Mouse (Mus musculus) cerebellum, adult 11-12 months (tissue): Measurements from ENCODE around the gene Cyp2d11.
"Not testable (repeated sequence)": the region's sequence is repeated elsewhere in the genome, so short reads cannot be mapped to it uniquely, and the experiment has no call there.

Experiments
- DNase-seq: peaks from one replicate; pipeline ENCODE4 v3.0.0; 2022

Gene Cyp2d11

GRCm38 (mm10) chr15:82393922-82394321 is at the start of gene Cyp2d11:
TSS of gene Cyp2d11 (minus strand) at chr15:82394022.
- not testable (repeated sequence) for DNase-seq

GRCm38 (mm10) chr15:82437975-82438617 is 44.3 kb upstream of the Cyp2d11 start:
- no peak for DNase-seq

GRCm38 (mm10) chr15:82435606-82436005 is 41.8 kb upstream of the Cyp2d11 start:
- DNase-seq: no peak

GRCm38 (mm10) chr15:82435011-82435410 is 41.2 kb upstream of the Cyp2d11 start:
- DNase-seq: no peak

DNA sequence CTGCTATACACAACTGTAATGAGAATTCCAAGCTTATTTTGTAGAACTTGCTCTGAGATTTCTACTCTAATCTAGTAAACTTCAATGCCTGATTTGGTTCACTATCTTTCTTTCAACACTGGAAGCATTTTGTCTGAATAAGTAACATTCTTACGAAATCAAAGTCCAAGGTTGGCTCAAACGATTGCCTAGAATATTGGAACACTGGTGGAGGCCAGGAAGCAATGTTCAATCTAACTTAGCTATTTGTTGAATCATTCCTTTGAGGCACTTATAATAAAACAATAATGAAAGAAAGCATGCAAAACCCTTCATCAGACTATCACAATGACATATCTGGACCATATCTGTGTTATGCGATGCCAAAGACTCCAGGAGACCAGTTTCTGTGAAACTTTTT is 40.7 kb upstream of the Cyp2d11 start:
- no peak for DNase-seq

DNA sequence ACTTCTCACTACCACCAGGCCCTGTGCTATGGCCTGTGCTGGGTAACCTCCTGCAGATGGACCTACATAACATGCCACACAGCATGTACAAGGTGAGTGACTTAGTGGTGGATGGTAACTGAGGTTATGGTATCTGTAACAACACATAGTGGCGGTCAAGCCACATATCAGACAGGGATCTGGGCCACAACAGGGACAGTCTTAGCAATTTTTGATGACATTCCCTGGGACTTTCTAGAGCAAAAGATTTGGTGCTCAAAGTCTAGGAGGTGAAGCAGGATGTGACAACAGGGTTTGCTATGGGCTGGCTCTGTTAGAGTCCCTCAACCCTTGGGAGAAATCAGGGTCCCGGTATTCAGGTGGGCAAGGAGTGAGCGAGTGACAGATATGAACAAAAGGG is 39.8 kb upstream of the Cyp2d11 start:
- no peak for DNase-seq

- no peak for DNase-seq
These were observed 39.3 kb upstream of the Cyp2d11 start, which contains the start of gene Cyp2d9 for GRCm38 (mm10) chr15:82433137-82433536. TSS of gene Cyp2d9 (plus strand) at chr15:82433437.

DNA sequence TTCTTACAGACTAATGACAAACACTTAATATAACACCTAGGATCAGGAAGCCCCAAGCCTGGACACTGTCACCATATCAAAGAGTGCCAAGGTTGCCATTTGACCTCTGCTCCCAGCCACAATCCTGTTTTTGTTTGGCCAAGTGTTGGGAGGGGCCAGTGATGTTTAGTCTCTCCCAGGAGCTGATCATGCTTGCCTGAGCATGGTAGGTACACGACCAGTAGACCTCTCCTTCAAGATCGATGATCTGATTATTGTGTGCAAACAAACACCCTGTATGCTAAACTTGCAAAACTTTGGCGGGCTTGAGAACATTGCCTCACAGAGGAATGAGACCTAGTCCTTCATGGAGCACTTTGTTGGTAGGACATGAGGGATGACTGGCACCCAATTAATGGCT is 29.6 kb upstream of the Cyp2d11 start:
- no peak for DNase-seq

GRCm38 (mm10) chr15:82422935-82423334 is 29.1 kb upstream of the Cyp2d11 start:
- no peak for DNase-seq

DNA sequence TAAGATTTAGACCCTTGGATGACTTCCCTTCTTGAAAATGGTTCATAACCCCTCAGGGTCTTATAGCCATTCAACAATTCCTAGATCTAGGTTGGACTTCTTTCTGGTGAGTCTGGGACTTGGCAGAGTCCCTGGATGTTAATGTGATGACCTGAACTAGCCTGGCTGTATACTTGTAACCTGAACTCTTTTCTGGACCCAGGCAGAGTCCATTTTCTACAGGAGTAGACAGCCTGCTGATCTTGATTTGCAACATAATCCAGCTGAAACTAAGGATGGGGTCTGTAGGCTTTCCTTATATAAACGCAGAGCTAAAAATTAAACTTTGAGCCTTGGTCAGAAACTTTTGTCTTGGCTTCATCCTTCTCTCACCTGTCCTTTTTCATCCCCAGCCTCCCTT is 24.8 kb upstream of the Cyp2d11 start:
- DNase-seq: no peak

DNA sequence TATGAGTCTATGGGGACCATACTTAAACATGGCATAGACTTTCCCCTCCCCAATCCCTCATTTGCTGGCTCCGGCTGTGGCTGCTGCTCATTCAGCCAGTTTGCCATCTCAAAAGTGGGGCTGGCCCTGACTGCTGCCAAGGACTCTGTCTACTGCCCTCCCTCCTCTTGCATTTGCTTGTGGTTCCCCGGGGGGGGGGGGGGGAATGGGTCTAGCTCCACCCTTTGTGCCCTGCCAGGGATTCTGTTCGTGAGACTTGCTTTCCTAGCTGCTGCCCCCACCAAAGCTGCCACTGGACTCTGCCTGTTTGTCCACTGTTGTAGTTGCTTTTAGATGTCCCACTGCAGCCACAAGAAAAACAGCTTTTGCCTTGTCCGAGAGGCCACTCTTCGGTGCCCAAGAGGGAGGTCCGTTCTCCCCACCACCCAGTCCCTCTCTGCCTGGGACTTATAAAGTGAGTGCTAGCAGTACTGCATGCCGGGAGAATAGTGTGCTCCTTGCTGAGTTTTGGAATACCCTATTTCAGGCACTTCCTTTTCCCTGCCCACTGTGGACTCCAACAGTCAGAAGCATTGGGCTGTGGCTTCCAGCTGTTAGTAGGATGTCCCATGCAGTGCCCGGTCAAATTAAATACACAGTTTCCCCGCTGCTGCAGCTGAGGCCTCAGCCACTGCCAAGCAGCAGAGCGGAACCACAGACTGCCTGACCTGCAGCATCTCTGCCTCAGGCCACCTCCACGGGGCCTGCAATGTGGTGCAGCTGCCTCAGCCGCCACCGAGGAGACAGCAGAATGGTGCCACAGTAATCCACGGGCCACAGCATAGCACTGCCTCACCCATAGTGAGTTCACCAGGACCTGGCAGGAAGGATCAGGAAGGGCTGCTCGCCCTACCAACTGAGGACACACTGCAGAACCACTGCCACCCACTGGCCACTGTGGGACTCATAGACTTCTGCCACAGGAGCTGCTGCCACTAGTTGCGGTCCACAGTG is 23.3 kb upstream of the Cyp2d11 start:
- DNase-seq: peak; percentile 87

GRCm38 (mm10) chr15:82407536-82407935 is 13.7 kb upstream of the Cyp2d11 start:
- no peak for DNase-seq

DNA sequence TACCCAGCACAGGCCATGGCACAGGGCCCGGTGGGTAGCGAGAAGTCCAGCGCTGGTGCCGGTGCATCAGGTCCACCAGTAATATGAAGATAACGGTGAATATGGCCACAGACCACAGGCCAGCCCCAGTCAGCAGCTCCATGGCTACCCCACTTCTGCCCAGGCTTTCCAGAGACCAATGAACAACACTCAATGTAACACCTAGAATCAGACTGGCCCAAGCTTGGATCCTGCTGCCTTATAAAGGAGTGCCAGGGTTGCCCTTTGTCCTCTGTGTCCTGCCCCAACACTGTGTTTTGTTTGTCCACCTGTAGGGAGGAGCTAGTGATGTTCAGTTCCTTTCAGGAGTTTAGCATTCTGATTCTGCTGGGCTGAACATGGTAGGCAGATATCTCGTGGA is 13.2 kb upstream of the Cyp2d11 start, which contains the start of gene Cyp2d10:
TSS of gene Cyp2d10 (minus strand) at position 215 of the 400 bp plus-strand sequence.
- DNase-seq: no peak

DNA sequence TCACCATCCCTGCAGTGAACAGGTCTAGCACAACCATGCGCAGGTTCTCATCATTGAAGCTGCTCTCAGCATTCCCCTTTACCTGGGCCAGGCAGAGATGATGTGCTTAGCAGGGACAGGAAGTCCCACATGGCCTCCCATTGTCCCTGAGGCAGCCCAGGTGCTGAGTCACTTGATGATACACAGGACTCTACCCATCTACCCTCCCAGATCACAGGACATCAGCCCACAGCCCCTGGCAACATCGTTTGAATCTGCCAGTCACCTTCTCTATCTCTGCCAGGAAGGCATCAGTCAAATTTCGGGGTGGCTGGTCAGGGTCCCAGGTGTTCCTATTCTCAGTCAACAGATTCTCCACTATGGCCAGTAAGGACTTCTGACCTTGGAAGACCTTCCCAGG is 10.3 kb upstream of the Cyp2d11 start:
- DNase-seq: no peak

- no peak for DNase-seq
These were observed 9.8 kb upstream of the Cyp2d11 start for GRCm38 (mm10) chr15:82403606-82404005.

DNA sequence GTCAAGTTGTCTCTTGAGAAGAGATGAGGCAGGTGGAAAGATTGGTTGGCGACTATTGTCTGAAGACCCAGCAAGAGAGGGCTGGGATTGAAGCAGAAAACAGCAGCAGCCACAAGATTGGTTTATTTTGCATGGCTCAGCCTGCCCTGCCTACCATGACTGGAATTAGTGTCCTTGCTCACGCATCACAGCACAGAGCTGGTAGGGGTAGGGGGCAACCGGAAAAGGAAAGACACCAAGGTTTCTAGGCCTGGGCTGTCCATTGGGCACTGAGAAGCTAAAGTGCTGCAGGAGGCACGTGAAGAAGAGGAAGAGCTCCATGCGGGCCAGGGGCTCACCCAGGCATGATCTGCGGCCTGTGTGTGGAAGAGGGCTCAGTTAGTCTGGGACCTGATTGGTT is 8.9 kb upstream of the Cyp2d11 start:
- DNase-seq: no peak

DNA sequence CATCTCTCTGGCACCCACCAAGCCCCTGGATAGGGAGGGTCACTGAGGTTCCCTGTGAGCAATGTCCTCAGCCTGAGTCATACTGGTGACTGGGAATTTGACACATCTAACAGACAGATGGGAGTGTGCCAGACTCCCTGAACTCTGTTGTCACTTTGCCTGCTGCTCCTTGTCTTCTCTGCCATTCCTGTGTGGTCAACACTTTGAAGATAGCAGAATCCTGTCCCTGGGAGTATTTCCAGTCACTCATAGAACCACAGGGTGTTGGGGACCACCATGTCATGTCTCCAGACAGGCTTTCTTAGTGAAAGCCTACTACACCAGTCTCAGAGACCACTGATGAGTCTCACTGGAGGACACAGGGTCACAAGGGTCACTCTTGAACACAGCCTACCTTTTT is 8.3 kb upstream of the Cyp2d11 start:
- no peak for DNase-seq

GRCm38 (mm10) chr15:82401516-82401915 is 7.7 kb upstream of the Cyp2d11 start:
- no peak for DNase-seq

DNA sequence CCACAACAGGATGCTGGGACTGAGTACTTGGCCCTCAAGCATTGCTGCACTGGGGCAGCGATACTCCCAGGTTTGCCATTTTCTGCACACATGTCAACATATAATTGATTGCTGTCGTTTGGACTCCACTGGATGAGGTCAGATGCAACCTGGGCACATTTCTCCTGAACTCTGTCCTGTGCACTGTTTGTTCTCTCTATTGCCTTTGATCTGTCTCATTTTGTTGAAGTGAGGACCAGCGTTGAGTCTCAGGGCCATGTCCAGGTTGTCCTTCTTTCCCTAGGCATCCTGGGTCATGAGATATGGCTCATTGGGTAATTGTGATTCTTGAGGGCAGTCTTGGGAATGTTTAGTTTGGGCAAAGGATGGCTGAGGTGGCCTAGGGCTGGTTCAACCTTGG is 2.1 kb upstream of the Cyp2d11 start:
- DNase-seq: not testable (repeated sequence)

DNA sequence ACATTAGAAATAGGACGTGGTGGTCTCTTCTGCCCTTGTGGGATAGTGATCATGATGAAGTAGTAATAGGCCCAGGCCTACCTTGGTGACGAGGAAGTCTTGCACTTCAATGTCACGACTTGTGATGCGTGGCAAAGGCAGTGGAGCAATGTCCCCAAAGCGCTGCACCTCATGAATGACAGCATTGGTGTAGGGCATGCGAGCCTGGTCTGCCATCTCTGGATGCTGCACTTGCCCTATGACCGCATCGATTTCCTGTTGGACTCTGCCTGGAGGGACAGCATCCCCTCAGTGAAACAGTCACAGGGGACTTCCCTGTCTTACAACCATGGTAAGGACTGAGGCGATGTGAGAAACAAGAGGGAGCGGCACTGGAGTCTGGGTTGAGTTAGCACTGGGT is 3.9 kb downstream of the Cyp2d11 start:
- not testable (repeated sequence) for DNase-seq

- DNase-seq: no peak
These were observed 8.1 kb downstream of the Cyp2d11 start for GRCm38 (mm10) chr15:82385729-82386128.

- no peak for DNase-seq
These were observed 11.4 kb downstream of the Cyp2d11 start for GRCm38 (mm10) chr15:82382441-82382840.

GRCm38 (mm10) chr15:82380714-82381062 is 13.1 kb downstream of the Cyp2d11 start:
- no peak for DNase-seq
